Mouse (Mus musculus): Measurements from ENCODE around the gene Fam204a. TPM values are rescaled to one million over a fixed set of nuclear protein-coding genes. Genes with fewer than 3 reads are reported as not detected.

The Fam204a gene
- 12.3 TPM for polyA plus RNA-seq (2012; fragmentation: generic; extraction: Trizol)
- long read RNA-seq, experiment 1, full-length matches to known transcripts = 21 of 63 reads
- long read RNA-seq, experiment 1, partial matches to known transcripts = 11 of 63 reads
- long read RNA-seq, experiment 1, other reads (novel, unspliced or antisense) = 31 of 63 reads
- long read RNA-seq, experiment 2, transcript Fam204a-201 (8 exons, 2,035 nt) = major isoform, 35 of 90 reads
- long read RNA-seq, experiment 2, partial matches to known transcripts = 2 of 90 reads
- long read RNA-seq, experiment 2, other reads (novel, unspliced or antisense) = 46 of 90 reads

DNA sequence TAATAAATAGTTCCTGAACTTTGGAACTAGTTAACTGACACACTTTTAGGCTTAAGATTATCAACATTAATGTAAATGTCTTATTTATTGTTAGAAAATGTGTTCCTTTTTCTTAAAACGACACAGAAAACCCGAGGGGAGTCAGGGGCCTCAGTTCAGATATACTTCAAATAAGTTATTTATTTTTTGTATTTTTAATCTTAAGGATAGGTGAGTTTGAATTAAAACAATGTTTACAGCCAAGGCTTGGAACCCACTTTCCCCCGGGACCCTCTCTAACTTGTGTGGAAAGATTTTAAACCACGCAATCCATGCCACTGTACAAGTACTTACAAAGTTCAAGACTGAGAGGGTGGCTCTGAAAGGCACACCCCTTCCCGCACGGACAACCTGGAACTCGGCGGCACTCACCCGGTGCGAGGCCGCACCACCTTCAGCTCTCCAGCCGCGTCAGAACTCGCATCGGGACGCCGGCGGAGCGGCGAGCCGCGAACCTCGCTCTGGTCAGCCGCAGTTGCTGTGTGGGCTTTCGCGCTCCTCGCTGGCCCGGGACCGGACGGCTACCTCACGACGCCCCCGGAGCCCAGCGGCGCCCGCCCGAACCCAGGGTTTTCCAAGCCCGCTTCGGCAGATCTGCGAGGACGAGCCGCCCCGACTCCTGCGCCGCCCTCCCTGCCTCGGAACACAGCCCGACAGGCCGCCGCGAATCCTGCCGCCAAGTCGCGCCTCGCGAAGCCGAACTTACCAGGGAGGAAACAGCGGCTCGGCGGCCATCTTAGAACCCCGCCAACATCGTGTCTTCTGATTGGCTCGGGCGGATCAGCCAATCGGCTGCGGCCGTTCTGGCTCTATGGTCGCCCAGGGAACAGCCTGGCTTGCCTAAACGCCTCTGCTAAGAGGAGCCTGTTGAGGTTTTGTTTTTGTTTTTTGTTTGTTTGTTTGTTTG is at the start of gene Fam204a:
Gene Fam204a (minus strand): TSS at position 803 of the 946 bp plus-strand sequence.
- peak within 1 kb of the TSS; percentile 95 for H3ac ChIP-seq (ENCODE audit: control insufficient read depth, insufficient read length, low read depth)
- H3K79me2 ChIP-seq (ENCODE audit: control insufficient read depth, insufficient read depth) = peaks cover 51% of the 10 kb centered on the region
- peak within 1 kb of the TSS; percentile 80 for H3K4me3 ChIP-seq (ENCODE audit: insufficient read depth, poor library complexity, severe bottlenecking)
- H3K36me3 ChIP-seq (ENCODE audit: control insufficient read depth, insufficient read depth) = no peaks in the 10 kb centered on the region
- no peaks in the 10 kb centered on the region for H3K27me3 ChIP-seq (ENCODE audit: control insufficient read depth, insufficient read depth, insufficient read length)
- TF ChIP-seq USF1 (IDR thresholded peaks at IDR 0.05; ENCODE audit: low read depth) (no peak), CEBPB (IDR thresholded peaks at IDR 0.05; ENCODE audit: low read depth) (no peak), CTCF (IDR thresholded peaks at IDR 0.05; ENCODE audit: control insufficient read depth, insufficient read depth, insufficient read length) (no peak), FOSL1 (IDR thresholded peaks at IDR 0.05; ENCODE audit: insufficient read depth, low read length, poor library complexity, severe bottlenecking) (no peak), MAX (IDR thresholded peaks at IDR 0.05) (no peak), MYOG (IDR thresholded peaks at IDR 0.05; ENCODE audit: control insufficient read depth, extremely low read depth, insufficient read length) (no peak), MYOD1 (IDR thresholded peaks at IDR 0.05; ENCODE audit: control insufficient read depth, insufficient read length, low read depth) (no peak)
- peaks cover 31% of the 10 kb centered on the region for H3K79me3 ChIP-seq (ENCODE audit: low read depth)

- Histone ChIP-seq H3K79me2 (ENCODE audit: control insufficient read depth, insufficient read depth) (no peaks in the 10 kb centered on the region), H3ac (ENCODE audit: control insufficient read depth, insufficient read length, low read depth) (no peak overlapping the region), H3K36me3 (ENCODE audit: control insufficient read depth, insufficient read depth) (no peaks in the 10 kb centered on the region), H3K4me3 (ENCODE audit: insufficient read depth, poor library complexity, severe bottlenecking) (no peak overlapping the region), H3K79me3 (ENCODE audit: low read depth) (no peaks in the 10 kb centered on the region), H3K27me3 (ENCODE audit: control insufficient read depth, insufficient read depth, insufficient read length) (no peaks in the 10 kb centered on the region)
- no peak for TF ChIP-seq MYOG (IDR thresholded peaks at IDR 0.05; ENCODE audit: control insufficient read depth, extremely low read depth, insufficient read length)
- no peak for TF ChIP-seq CEBPB (IDR thresholded peaks at IDR 0.05; ENCODE audit: low read depth)
- TF ChIP-seq CTCF (IDR thresholded peaks at IDR 0.05; ENCODE audit: control insufficient read depth, insufficient read depth, insufficient read length) = no peak
- TF ChIP-seq MYOD1 (IDR thresholded peaks at IDR 0.05; ENCODE audit: control insufficient read depth, insufficient read length, low read depth) = no peak
- no peak for TF ChIP-seq FOSL1 (IDR thresholded peaks at IDR 0.05; ENCODE audit: insufficient read depth, low read length, poor library complexity, severe bottlenecking)
- no peak for TF ChIP-seq MAX (IDR thresholded peaks at IDR 0.05)
- no peak for TF ChIP-seq USF1 (IDR thresholded peaks at IDR 0.05; ENCODE audit: low read depth)
Measured at GRCm38 (mm10) chr19:60265789-60266188, 39.3 kb upstream of the Fam204a start.

GRCm38 (mm10) chr19:60260689-60261088 is 34.2 kb upstream of the Fam204a start:
- TF ChIP-seq FOSL1 (IDR thresholded peaks at IDR 0.05; ENCODE audit: insufficient read depth, low read length, poor library complexity, severe bottlenecking) = no peak
- TF ChIP-seq MYOG (IDR thresholded peaks at IDR 0.05; ENCODE audit: control insufficient read depth, extremely low read depth, insufficient read length) = no peak
- no peak for TF ChIP-seq MYOD1 (IDR thresholded peaks at IDR 0.05; ENCODE audit: control insufficient read depth, insufficient read length, low read depth)
- TF ChIP-seq MAX (IDR thresholded peaks at IDR 0.05) = no peak
- no peak for TF ChIP-seq CTCF (IDR thresholded peaks at IDR 0.05; ENCODE audit: control insufficient read depth, insufficient read depth, insufficient read length)
- no peak for TF ChIP-seq CEBPB (IDR thresholded peaks at IDR 0.05; ENCODE audit: low read depth)
- no peak for TF ChIP-seq USF1 (IDR thresholded peaks at IDR 0.05; ENCODE audit: low read depth)
- H3ac ChIP-seq (ENCODE audit: control insufficient read depth, insufficient read length, low read depth) = no peak overlapping the region
- no peaks in the 10 kb centered on the region for H3K79me3 ChIP-seq (ENCODE audit: low read depth)
- H3K27me3 ChIP-seq (ENCODE audit: control insufficient read depth, insufficient read depth, insufficient read length) = no peaks in the 10 kb centered on the region
- H3K4me3 ChIP-seq (ENCODE audit: insufficient read depth, poor library complexity, severe bottlenecking) = no peak overlapping the region
- H3K36me3 ChIP-seq (ENCODE audit: control insufficient read depth, insufficient read depth) = no peaks in the 10 kb centered on the region
- no peaks in the 10 kb centered on the region for H3K79me2 ChIP-seq (ENCODE audit: control insufficient read depth, insufficient read depth)

- H3K79me2 ChIP-seq (ENCODE audit: control insufficient read depth, insufficient read depth) = no peaks in the 10 kb centered on the region
- H3ac ChIP-seq (ENCODE audit: control insufficient read depth, insufficient read length, low read depth) = no peak overlapping the region
- TF ChIP-seq USF1 (IDR thresholded peaks at IDR 0.05; ENCODE audit: low read depth) (no peak), CEBPB (IDR thresholded peaks at IDR 0.05; ENCODE audit: low read depth) (no peak), CTCF (IDR thresholded peaks at IDR 0.05; ENCODE audit: control insufficient read depth, insufficient read depth, insufficient read length) (no peak), MYOG (IDR thresholded peaks at IDR 0.05; ENCODE audit: control insufficient read depth, extremely low read depth, insufficient read length) (no peak), MAX (IDR thresholded peaks at IDR 0.05) (no peak), FOSL1 (IDR thresholded peaks at IDR 0.05; ENCODE audit: insufficient read depth, low read length, poor library complexity, severe bottlenecking) (no peak), MYOD1 (IDR thresholded peaks at IDR 0.05; ENCODE audit: control insufficient read depth, insufficient read length, low read depth) (no peak)
- no peaks in the 10 kb centered on the region for H3K79me3 ChIP-seq (ENCODE audit: low read depth)
- no peaks in the 10 kb centered on the region for H3K36me3 ChIP-seq (ENCODE audit: control insufficient read depth, insufficient read depth)
- no peaks in the 10 kb centered on the region for H3K27me3 ChIP-seq (ENCODE audit: control insufficient read depth, insufficient read depth, insufficient read length)
- H3K4me3 ChIP-seq (ENCODE audit: insufficient read depth, poor library complexity, severe bottlenecking) = no peak overlapping the region
Measured at GRCm38 (mm10) chr19:60252021-60252420, 25.5 kb upstream of the Fam204a start.

- Histone ChIP-seq H3ac (ENCODE audit: control insufficient read depth, insufficient read length, low read depth) (no peak overlapping the region), H3K4me3 (ENCODE audit: insufficient read depth, poor library complexity, severe bottlenecking) (no peak overlapping the region), H3K79me3 (ENCODE audit: low read depth) (no peaks in the 10 kb centered on the region), H3K27me3 (ENCODE audit: control insufficient read depth, insufficient read depth, insufficient read length) (no peaks in the 10 kb centered on the region), H3K36me3 (ENCODE audit: control insufficient read depth, insufficient read depth) (no peaks in the 10 kb centered on the region), H3K79me2 (ENCODE audit: control insufficient read depth, insufficient read depth) (no peaks in the 10 kb centered on the region)
- no peak for TF ChIP-seq MAX (IDR thresholded peaks at IDR 0.05)
- no peak for TF ChIP-seq FOSL1 (IDR thresholded peaks at IDR 0.05; ENCODE audit: insufficient read depth, low read length, poor library complexity, severe bottlenecking)
- TF ChIP-seq CEBPB (IDR thresholded peaks at IDR 0.05; ENCODE audit: low read depth) = no peak
- no peak for TF ChIP-seq MYOD1 (IDR thresholded peaks at IDR 0.05; ENCODE audit: control insufficient read depth, insufficient read length, low read depth)
- no peak for TF ChIP-seq USF1 (IDR thresholded peaks at IDR 0.05; ENCODE audit: low read depth)
- TF ChIP-seq MYOG (IDR thresholded peaks at IDR 0.05; ENCODE audit: control insufficient read depth, extremely low read depth, insufficient read length) = no peak
- TF ChIP-seq CTCF (IDR thresholded peaks at IDR 0.05; ENCODE audit: control insufficient read depth, insufficient read depth, insufficient read length) = no peak
Measured at GRCm38 (mm10) chr19:60251197-60251596, 24.7 kb upstream of the Fam204a start.
